Mouse (Mus musculus) kidney, embryonic 15.5 days (tissue): Measurements from ENCODE around the gene Rhox3g. TPM values are rescaled to one million over a fixed set of nuclear protein-coding genes. Genes with fewer than 3 reads are reported as not detected.
"Not testable (repeated sequence)": the region's sequence is repeated elsewhere in the genome, so short reads cannot be mapped to it uniquely, and the experiment has no call there.

Experiments used
- ATAC-seq: fragments of 200-750 bp; cut with Nextera tagmentation; replicated peaks from 2 replicates; pipeline ENCODE4 v1.8.0; 2017; ENCODE audit warnings: moderate TSS enrichment; ENCODE audit not compliant: low FRiP score
- H3K27ac ChIP-seq: fragments of 300-500 bp; sonication (generic); 2 replicates; pipeline ENCODE4 v1.5.1; 2015; ENCODE audit warnings: mild to moderate bottlenecking, inconsistent platforms
- H3K27me3 ChIP-seq: fragments of 300-500 bp; sonication (generic); 2 replicates; pipeline ENCODE4 v1.6.1; 2015; ENCODE audit warnings: inconsistent platforms
- H3K36me3 ChIP-seq: fragments of 300-500 bp; sonication (generic); 2 replicates; pipeline ENCODE4 v1.6.1; 2015; ENCODE audit warnings: inconsistent platforms
- H3K4me1 ChIP-seq: fragments of 300-500 bp; sonication (generic); 2 replicates; pipeline ENCODE4 v1.6.1; 2015; ENCODE audit warnings: inconsistent platforms
- H3K4me2 ChIP-seq: fragments of 300-500 bp; sonication (generic); 2 replicates; pipeline ENCODE4 v1.6.1; 2015; ENCODE audit warnings: moderate library complexity, mild to moderate bottlenecking, inconsistent platforms
- H3K4me3 ChIP-seq: fragments of 300-500 bp; sonication (generic); replicated peaks from 2 replicates; pipeline ENCODE4 v1.5.1; 2015; ENCODE audit warnings: mild to moderate bottlenecking, inconsistent platforms
- H3K9ac ChIP-seq: fragments of 300-500 bp; sonication (generic); 2 replicates; pipeline ENCODE4 v1.6.1; 2015; ENCODE audit warnings: mild to moderate bottlenecking, inconsistent platforms
- H3K9me3 ChIP-seq: fragments of 300-500 bp; sonication (generic); replicated peaks from 2 replicates; pipeline ENCODE4 v1.6.1; 2016; ENCODE audit warnings: inconsistent platforms
- WGBS: fragments of 180-500 bp; shearing (Covaris S2); methylation state at CpG from one replicate; pipeline ENCODE4 v1.1.7; 2015; ENCODE audit warnings: mixed read lengths; 5-methylcytosine and 5-hydroxymethylcytosine counted together
- polyA plus RNA-seq: library from polyadenylated mRNA; unstranded; fragments of >200 nt; fragmentation: Nextera tagmentation; extraction: Ambion mirVana; gene quantifications from 2 replicates; pipeline ENCODE4 v1.2.1, GENCODE M21; 2015

Gene Rhox3g
- not detected in 2 replicates for polyA plus RNA-seq

DNA sequence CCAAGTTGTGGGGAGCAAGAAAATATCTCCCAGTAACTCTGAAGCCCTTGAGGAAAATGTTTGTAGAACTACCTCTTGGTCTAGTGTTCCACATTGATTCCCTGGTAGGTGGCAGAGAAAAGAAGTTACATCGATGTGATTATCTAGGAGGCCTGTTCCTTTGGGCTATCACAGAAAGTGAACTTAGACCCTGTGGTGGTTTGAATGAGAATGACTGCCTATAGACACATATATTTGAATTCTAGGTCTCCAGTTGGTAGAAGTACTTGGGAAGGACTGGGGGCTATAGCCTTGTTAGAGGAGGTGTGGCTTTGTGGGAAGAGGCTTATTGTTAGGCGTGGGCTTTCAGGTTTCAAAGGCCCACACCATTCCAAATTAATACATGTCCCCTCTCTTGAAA lies at the start of gene Rhox3g:
TSS of gene Rhox3g (minus strand) at position 101 of the 400 bp plus-strand sequence.
- H3K9me3 ChIP-seq, H3K4me3 ChIP-seq, ATAC-seq, H3K27ac ChIP-seq, H3K9ac ChIP-seq, H3K4me2 ChIP-seq, H3K36me3 ChIP-seq, H3K27me3 ChIP-seq, H3K4me1 ChIP-seq: not testable (repeated sequence)
- WGBS = 93% methylated on average over 2 of the region's 2 CpGs

DNA sequence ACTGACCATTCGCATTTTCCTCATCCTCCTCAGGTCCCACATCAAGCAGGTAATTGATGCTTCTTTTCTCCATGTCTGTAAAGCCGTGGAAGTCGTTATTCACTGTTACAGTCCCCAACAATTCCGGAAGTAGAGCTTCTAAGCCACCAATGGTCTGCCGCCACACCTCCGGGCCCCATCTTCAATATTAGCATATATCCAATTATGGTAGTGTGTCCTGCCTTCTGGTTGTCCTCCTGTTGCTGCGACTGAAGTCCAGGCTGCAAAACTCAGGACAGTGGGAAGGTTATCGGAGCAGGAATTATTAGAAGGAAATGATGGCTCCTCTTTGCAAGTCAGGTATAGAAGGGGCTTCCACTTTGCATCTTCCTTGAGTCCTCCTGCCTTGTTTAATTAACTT lies 44.8 kb upstream of the Rhox3g start, which contains the start of gene Rhox2h:
TSS of gene Rhox2h (minus strand) at position 101 of the 400 bp plus-strand sequence.
- H3K4me2 ChIP-seq, H3K27ac ChIP-seq, H3K27me3 ChIP-seq, H3K9ac ChIP-seq, ATAC-seq, H3K4me3 ChIP-seq, H3K4me1 ChIP-seq, H3K9me3 ChIP-seq, H3K36me3 ChIP-seq: not testable (repeated sequence)
- WGBS = 83% methylated on average over 8 of the region's 8 CpGs

DNA sequence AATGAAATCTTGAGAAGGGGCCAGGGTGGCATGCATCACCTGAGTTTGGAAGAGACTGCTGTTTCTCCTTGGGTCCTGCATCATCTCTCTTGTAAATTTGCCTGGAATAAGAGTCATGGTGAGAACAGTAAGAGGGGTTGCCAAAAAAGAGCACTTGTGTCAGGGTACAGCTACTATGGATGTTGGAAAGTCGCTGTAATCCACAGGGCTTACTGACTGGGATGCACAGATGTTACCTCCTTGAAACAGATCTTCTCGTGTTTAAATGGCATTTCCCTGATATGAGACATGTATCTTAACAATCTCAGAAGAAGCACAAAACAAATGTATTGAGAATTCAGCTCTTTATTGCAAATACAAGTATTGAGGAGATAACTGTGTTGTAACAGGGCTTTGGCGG lies 40.3 kb upstream of the Rhox3g start, which contains the start of gene Rhox3h:
TSS of gene Rhox3h (minus strand) at position 101 of the 400 bp plus-strand sequence.
- H3K36me3 ChIP-seq, H3K9ac ChIP-seq, H3K27me3 ChIP-seq, H3K27ac ChIP-seq, H3K4me2 ChIP-seq, H3K9me3 ChIP-seq, ATAC-seq, H3K4me3 ChIP-seq, H3K4me1 ChIP-seq: not testable (repeated sequence)
- WGBS = 86% methylated on average over 1 of the region's 3 CpGs

- WGBS = 93% methylated on average over 16 of the region's 20 CpGs
- not testable (repeated sequence) for ATAC-seq, H3K4me3 ChIP-seq, H3K9ac ChIP-seq, H3K27ac ChIP-seq, H3K27me3 ChIP-seq, H3K4me2 ChIP-seq, H3K36me3 ChIP-seq, H3K9me3 ChIP-seq, H3K4me1 ChIP-seq
These were observed 22.8 kb upstream of the Rhox3g start, which contains the start of gene Rhox4g for GRCm38 (mm10) chrX:37651227-37651626. Rhox4g (minus strand) TSS chrX:37651327.

GRCm38 (mm10) chrX:37643370-37643769 lies 15.0 kb upstream of the Rhox3g start, which contains the start of gene Rhox2g:
Rhox2g (minus strand) TSS chrX:37643470.
- ATAC-seq, H3K9me3 ChIP-seq, H3K27me3 ChIP-seq, H3K27ac ChIP-seq, H3K4me1 ChIP-seq, H3K4me3 ChIP-seq, H3K36me3 ChIP-seq, H3K4me2 ChIP-seq, H3K9ac ChIP-seq: not testable (repeated sequence)
- WGBS = 92% methylated on average over 6 of the region's 6 CpGs

GRCm38 (mm10) chrX:37607604-37608003 lies 20.8 kb downstream of the Rhox3g start, which contains the start of gene Rhox4f:
Rhox4f (minus strand) TSS chrX:37607704.
- not testable (repeated sequence) for H3K4me2 ChIP-seq, H3K9ac ChIP-seq, H3K4me3 ChIP-seq, H3K27me3 ChIP-seq, H3K36me3 ChIP-seq, H3K27ac ChIP-seq, H3K9me3 ChIP-seq, ATAC-seq, H3K4me1 ChIP-seq
- WGBS = 92% methylated on average over 18 of the region's 19 CpGs

- H3K4me2 ChIP-seq, H3K4me3 ChIP-seq, ATAC-seq, H3K4me1 ChIP-seq, H3K36me3 ChIP-seq, H3K27ac ChIP-seq, H3K27me3 ChIP-seq, H3K9me3 ChIP-seq, H3K9ac ChIP-seq: not testable (repeated sequence)
These were observed 47.7 kb downstream of the Rhox3g start, which contains the start of gene Rhox3f for GRCm38 (mm10) chrX:37580692-37581091. Rhox3f (plus strand) TSS chrX:37580992.

Other genes starting within 250 kb of the Rhox3g start
- gene Rhox3a2, start 248.6 kb downstream of the Rhox3g start, polyA plus RNA-seq = not detected in 2 replicates
- gene Rhox4a2, start 237.8 kb downstream of the Rhox3g start, polyA plus RNA-seq = not detected in 2 replicates
- gene Rhox2b, start 216.5 kb downstream of the Rhox3g start, polyA plus RNA-seq = not detected in 2 replicates
- gene Rhox4b, start 196.1 kb downstream of the Rhox3g start, polyA plus RNA-seq = not detected in 2 replicates
- gene Rhox2c, start 174.9 kb downstream of the Rhox3g start, polyA plus RNA-seq = not detected in 2 replicates
- gene Rhox3c, start 170.0 kb downstream of the Rhox3g start, polyA plus RNA-seq = not detected in 2 replicates
- gene Rhox4c, start 148.3 kb downstream of the Rhox3g start, polyA plus RNA-seq = not detected in 2 replicates
- gene Rhox2d, start 135.2 kb downstream of the Rhox3g start, polyA plus RNA-seq = not detected in 2 replicates
- not detected in 2 replicates for gene Rhox4d, start 114.3 kb downstream of the Rhox3g start, polyA plus RNA-seq
- gene Rhox2e, start 98.2 kb downstream of the Rhox3g start, polyA plus RNA-seq = not detected in 2 replicates
- gene Rhox3e, start 86.6 kb downstream of the Rhox3g start, polyA plus RNA-seq = not detected in 2 replicates
- gene Rhox4e, start 71.2 kb downstream of the Rhox3g start, polyA plus RNA-seq = not detected in 2 replicates
- not detected in 2 replicates for gene Rhox2f, start 57.2 kb downstream of the Rhox3g start, polyA plus RNA-seq
- not detected in 2 replicates for gene Rhox3f, start 47.6 kb downstream of the Rhox3g start, polyA plus RNA-seq
- gene Rhox4f, start 20.9 kb downstream of the Rhox3g start, polyA plus RNA-seq = not detected in 2 replicates
- not detected in 2 replicates for gene Rhox2g, start 14.9 kb upstream of the Rhox3g start, polyA plus RNA-seq
- not detected in 2 replicates for gene Rhox4g, start 22.7 kb upstream of the Rhox3g start, polyA plus RNA-seq
- gene Rhox3h, start 40.2 kb upstream of the Rhox3g start, polyA plus RNA-seq = not detected in 2 replicates
- not detected in 2 replicates for gene Rhox2h, start 44.7 kb upstream of the Rhox3g start, polyA plus RNA-seq
- gene Rhox5, start 176.2 kb upstream of the Rhox3g start, polyA plus RNA-seq = 1.9 and 2.2 TPM in 2 replicates
- 0.16 TPM in 1 of 2 replicates, not detected in the other for gene Rhox6, start 198.3 kb upstream of the Rhox3g start, polyA plus RNA-seq
- gene Rhox7a, start 203.1 kb upstream of the Rhox3g start, polyA plus RNA-seq = not detected in 2 replicates